Mouse (Mus musculus) hindbrain, embryonic 16.5 days (tissue): ENCODE measurements around the gene Synpo2. TPM values are rescaled to one million over a fixed set of nuclear protein-coding genes. Genes with fewer than 3 reads are reported as not detected.
"Not testable (repeated sequence)": the region's sequence is repeated elsewhere in the genome, so short reads cannot be mapped to it uniquely, and the experiment has no call there.

ENCODE experiments used
- ATAC-seq: fragments of 200-750 bp; cut with Nextera tagmentation; 2 replicates; pipeline ENCODE4 v1.8.0; 2017; ENCODE audit warnings: moderate TSS enrichment, moderate library complexity
- H3K27ac ChIP-seq: fragments of 300-500 bp; sonication (generic); 2 replicates; pipeline ENCODE4 v1.5.1; 2014; ENCODE audit warnings: low read depth, mild to moderate bottlenecking, control low read depth, low read length, moderate library complexity
- H3K27me3 ChIP-seq: fragments of 300-500 bp; sonication (generic); replicated peaks from 2 replicates; pipeline ENCODE4 v1.6.1; 2014; ENCODE audit warnings: low read length; ENCODE audit not compliant: control insufficient read depth, insufficient read depth
- H3K36me3 ChIP-seq: fragments of 300-500 bp; sonication (generic); 2 replicates; pipeline ENCODE4 v1.6.1; 2014; ENCODE audit warnings: mild to moderate bottlenecking, low read length, moderate library complexity, mixed read lengths; ENCODE audit not compliant: control insufficient read depth, insufficient read depth
- H3K4me1 ChIP-seq: fragments of 300-500 bp; sonication (generic); 2 replicates; pipeline ENCODE4 v1.6.1; 2014; ENCODE audit warnings: low read depth, low read length; ENCODE audit not compliant: control insufficient read depth, insufficient read depth
- H3K4me2 ChIP-seq: fragments of 300-500 bp; sonication (generic); 2 replicates; pipeline ENCODE4 v1.6.1; 2014; ENCODE audit warnings: mild to moderate bottlenecking, low read length, control low read depth, moderate library complexity
- H3K4me3 ChIP-seq: fragments of 300-500 bp; sonication (generic); 2 replicates; pipeline ENCODE4 v1.5.1; 2014; ENCODE audit warnings: mild to moderate bottlenecking, low read length, control low read depth, moderate library complexity
- H3K9ac ChIP-seq: fragments of 300-500 bp; sonication (generic); 2 replicates; pipeline ENCODE4 v1.6.1; 2014; ENCODE audit warnings: low read depth, mild to moderate bottlenecking, control low read depth, low read length, moderate library complexity
- H3K9me3 ChIP-seq: fragments of 300-500 bp; sonication (generic); 2 replicates; pipeline ENCODE4 v1.6.1; 2014; ENCODE audit warnings: mild to moderate bottlenecking, low read length, moderate library complexity; ENCODE audit not compliant: control insufficient read depth
- WGBS: fragments of 180-500 bp; shearing (Covaris S2); extraction: QIAGEN DNeasy Blood & Tissue Kit; methylation state at CpG from one replicate; pipeline ENCODE4 v1.1.7; 2014; 5-methylcytosine and 5-hydroxymethylcytosine counted together
- polyA plus RNA-seq: library from polyadenylated mRNA; unstranded; fragments of >200 nt; fragmentation: Nextera tagmentation; extraction: Ambion mirVana; gene quantifications from 2 replicates; pipeline ENCODE4 v1.2.1, GENCODE M21; 2015

Synpo2 gene
- polyA plus RNA-seq, 1 experiment from 2014 or later: 0.99 TPM

DNA sequence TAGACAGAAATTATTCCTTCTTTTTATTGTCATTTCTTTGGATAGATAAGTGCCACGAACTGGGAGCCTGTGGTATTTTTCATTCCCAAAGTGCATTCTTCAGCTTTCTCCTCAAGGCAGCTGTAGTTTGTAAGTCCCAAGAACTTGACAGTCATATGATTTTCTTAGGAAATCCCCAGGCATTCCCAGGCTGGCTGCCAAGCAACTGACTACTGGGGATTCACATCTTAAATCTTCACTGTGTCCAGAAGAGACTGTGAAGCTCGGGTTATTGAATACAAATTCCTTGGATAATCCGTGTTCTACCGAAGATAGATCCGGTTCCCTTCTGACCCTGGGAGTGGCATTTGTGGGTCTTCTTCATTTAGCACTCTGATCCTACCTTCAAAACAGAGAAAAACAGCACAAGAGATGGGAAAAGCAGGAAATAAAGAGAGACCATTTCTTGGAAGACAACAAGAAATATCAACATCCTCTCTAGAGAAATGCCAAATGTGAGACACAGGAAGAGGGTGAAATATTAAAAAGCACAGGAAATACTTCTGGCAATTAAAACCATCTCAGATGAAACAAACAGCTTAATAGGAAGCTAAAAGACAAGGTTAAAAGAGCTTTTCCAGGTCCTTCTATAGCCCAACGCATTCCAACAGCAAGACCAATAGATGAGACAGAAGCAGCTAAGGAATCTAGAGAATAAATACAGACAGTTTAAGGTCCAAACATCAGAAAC, 97.5 kb downstream of the Synpo2 start:
- Histone ChIP-seq H3K27ac (peak overlapping the region; percentile 12; the same call in 1 of the 2 replicates), H3K4me3 (no peak overlapping the region), H3K27me3 (no peaks in the 10 kb centered on the region), H3K4me1 (no peaks in the 10 kb centered on the region), H3K9ac (no peak overlapping the region), H3K4me2 (no peak overlapping the region), H3K9me3 (no peaks in the 10 kb centered on the region), H3K36me3 (no peaks in the 10 kb centered on the region)
- ATAC-seq: no peak
- WGBS: 68% methylated on average over 6 of the region's 6 CpGs

DNA sequence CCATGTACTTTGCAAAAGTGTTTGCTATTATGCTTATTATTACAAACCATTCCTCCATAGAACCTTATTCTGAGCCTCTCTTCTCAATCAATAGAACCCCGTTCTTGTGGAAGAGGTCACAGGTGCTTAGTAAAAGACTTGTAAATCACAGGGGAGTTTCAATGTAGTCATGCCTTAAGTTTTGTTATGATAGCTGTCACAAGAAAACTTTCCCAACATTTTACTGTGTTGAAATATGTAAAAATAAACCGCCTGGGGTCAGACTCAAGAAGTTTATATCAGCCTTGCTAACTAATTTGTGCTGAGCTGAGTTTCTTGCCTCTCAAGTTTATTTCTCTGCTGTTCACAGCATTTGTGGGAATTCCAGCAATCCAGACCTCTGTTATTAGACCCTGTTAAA, 103.8 kb downstream of the Synpo2 start:
- H3K4me3 ChIP-seq: no peak overlapping the region
- 87% methylated on average over 2 of the region's 2 CpGs for WGBS
- H3K9ac ChIP-seq: no peak overlapping the region
- H3K27me3 ChIP-seq: no peaks in the 10 kb centered on the region
- no peak for ATAC-seq
- no peak overlapping the region for H3K27ac ChIP-seq
- H3K4me1 ChIP-seq: no peaks in the 10 kb centered on the region
- no peak overlapping the region for H3K4me2 ChIP-seq
- no peaks in the 10 kb centered on the region for H3K36me3 ChIP-seq
- H3K9me3 ChIP-seq: no peaks in the 10 kb centered on the region

DNA sequence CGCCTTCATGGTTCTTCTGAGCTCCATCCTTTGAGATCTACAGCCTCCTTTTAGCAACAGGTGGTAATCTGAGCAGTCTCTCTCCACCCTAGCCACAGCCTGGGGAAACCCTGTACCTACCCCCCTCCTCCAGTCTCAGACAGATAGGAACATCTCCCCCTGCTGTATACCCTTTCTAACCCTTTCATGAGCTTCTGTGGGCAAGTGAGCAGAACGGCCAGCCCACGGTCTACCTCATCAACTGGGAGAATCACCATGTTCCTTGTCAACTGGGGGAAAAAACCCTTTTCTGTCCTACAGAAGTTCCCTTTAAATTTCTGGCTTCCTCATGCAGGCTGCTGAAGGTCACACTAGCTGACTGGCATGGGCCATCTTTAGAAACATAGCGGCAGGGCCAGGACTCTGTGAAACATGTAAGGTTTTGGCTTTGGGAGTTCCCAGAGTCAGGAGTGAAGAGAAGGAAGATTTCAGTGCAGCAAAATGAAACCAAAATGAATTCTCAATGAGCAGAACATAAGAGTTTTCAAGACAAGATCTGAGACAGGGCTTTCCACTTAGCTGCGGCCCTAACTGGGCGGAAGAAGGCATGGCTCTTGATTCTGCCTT, 104.7 kb downstream of the Synpo2 start:
- H3K27me3 ChIP-seq: no peaks in the 10 kb centered on the region
- no peak for ATAC-seq
- no peak overlapping the region for H3K4me3 ChIP-seq
- WGBS: 92% methylated on average over 6 of the region's 6 CpGs
- no peak overlapping the region for H3K27ac ChIP-seq
- H3K9me3 ChIP-seq: no peaks in the 10 kb centered on the region
- no peak overlapping the region for H3K4me2 ChIP-seq
- no peaks in the 10 kb centered on the region for H3K4me1 ChIP-seq
- H3K9ac ChIP-seq: no peak overlapping the region
- H3K36me3 ChIP-seq: no peaks in the 10 kb centered on the region

- Histone ChIP-seq H3K4me1 (no peaks in the 10 kb centered on the region), H3K9me3 (no peaks in the 10 kb centered on the region), H3K27ac (no peak overlapping the region), H3K9ac (no peak overlapping the region), H3K4me3 (no peak overlapping the region), H3K4me2 (no peak overlapping the region), H3K27me3 (no peaks in the 10 kb centered on the region), H3K36me3 (no peaks in the 10 kb centered on the region)
- WGBS: 86% methylated on average over 14 of the region's 14 CpGs
- ATAC-seq: no peak
Measured at GRCm38 (mm10) chr3:123130314-123131150, 105.4 kb downstream of the Synpo2 start.

- Histone ChIP-seq H3K4me1 (no peaks in the 10 kb centered on the region), H3K27ac (no peak overlapping the region), H3K27me3 (no peaks in the 10 kb centered on the region), H3K4me2 (no peak overlapping the region), H3K4me3 (no peak overlapping the region), H3K9ac (no peak overlapping the region), H3K36me3 (no peaks in the 10 kb centered on the region), H3K9me3 (no peaks in the 10 kb centered on the region)
- ATAC-seq: no peak
- 72% methylated on average over 8 of the region's 8 CpGs for WGBS
Measured at GRCm38 (mm10) chr3:123128781-123129180, 107.2 kb downstream of the Synpo2 start.

- Histone ChIP-seq H3K4me1 (no peaks in the 10 kb centered on the region), H3K9me3 (no peaks in the 10 kb centered on the region), H3K9ac (no peak overlapping the region), H3K27me3 (no peaks in the 10 kb centered on the region), H3K4me3 (no peak overlapping the region), H3K4me2 (no peak overlapping the region), H3K36me3 (no peaks in the 10 kb centered on the region), H3K27ac (no peak overlapping the region)
- ATAC-seq: no peak
- 66% methylated on average over 7 of the region's 7 CpGs for WGBS
Measured at GRCm38 (mm10) chr3:123128091-123128490, 107.9 kb downstream of the Synpo2 start.

DNA sequence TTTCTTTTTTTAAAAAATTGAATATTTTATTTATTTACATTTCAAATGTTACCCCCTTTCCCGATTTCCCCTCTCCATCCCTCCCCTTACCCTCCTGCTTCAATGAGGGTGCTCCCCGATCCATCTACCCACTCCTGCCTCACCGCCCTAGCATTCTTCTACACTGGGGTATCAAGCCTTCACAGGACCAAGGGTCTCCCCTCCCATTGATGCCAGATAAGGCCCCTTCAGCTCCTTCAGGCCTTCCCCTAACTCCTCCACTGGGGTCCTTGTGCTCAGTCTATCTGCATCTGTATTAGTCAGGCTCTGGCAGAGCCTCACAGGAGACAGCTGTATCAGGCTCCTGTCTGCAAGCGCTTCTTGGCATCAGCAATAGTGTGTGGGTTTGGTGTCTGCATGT, 109.2 kb downstream of the Synpo2 start:
- not testable (repeated sequence) for H3K4me1 ChIP-seq, H3K27me3 ChIP-seq, H3K27ac ChIP-seq, H3K9me3 ChIP-seq, H3K4me3 ChIP-seq, ATAC-seq, H3K36me3 ChIP-seq, H3K4me2 ChIP-seq, H3K9ac ChIP-seq
- 91% methylated on average over 4 of the region's 4 CpGs for WGBS

- Histone ChIP-seq H3K4me3 (no peak overlapping the region), H3K27ac (no peak overlapping the region), H3K4me2 (no peak overlapping the region), H3K9ac (no peak overlapping the region), H3K9me3 (no peaks in the 10 kb centered on the region), H3K4me1 (no peaks in the 10 kb centered on the region), H3K36me3 (no peaks in the 10 kb centered on the region), H3K27me3 (no peaks in the 10 kb centered on the region)
- no peak for ATAC-seq
- WGBS: 85% methylated on average over 8 of the region's 8 CpGs
Measured at GRCm38 (mm10) chr3:123123817-123124216, 112.1 kb downstream of the Synpo2 start.
